Mouse (Mus musculus) bone marrow macrophage, adult 2 months (primary cell): ENCODE measurements around the gene Krtap13-1. TPM values are rescaled to one million over a fixed set of nuclear protein-coding genes. Genes with fewer than 3 reads are reported as not detected.

Source experiments
- H3K27ac ChIP-seq: 2 replicates; pipeline ENCODE4 v1.5.1; 2012; ENCODE audit warnings: low read depth, low read length; ENCODE audit not compliant: insufficient read depth
- H3K4me1 ChIP-seq: 2 replicates; pipeline ENCODE4 v1.6.1; 2012; ENCODE audit warnings: low read length; ENCODE audit not compliant: control insufficient read depth, insufficient read depth
- H3K4me3 ChIP-seq: 2 replicates; pipeline ENCODE4 v1.5.1; 2012; ENCODE audit warnings: mild to moderate bottlenecking, low read length, moderate library complexity; ENCODE audit not compliant: insufficient read depth
- CTCF ChIP-seq: IDR thresholded peaks from 2 replicates; pipeline ENCODE4 v1.5.1; 2012; ENCODE audit warnings: low read depth, mild to moderate bottlenecking, low read length, moderate library complexity
- POLR2A ChIP-seq: IDR thresholded peaks from 2 replicates; pipeline ENCODE4 v1.6.1; 2012; ENCODE audit warnings: mild to moderate bottlenecking, low read depth, low read length, borderline replicate concordance
- polyA plus RNA-seq: library from polyadenylated mRNA; stranded (reverse); fragments of >200 nt; gene quantifications from 2 replicates; pipeline ENCODE4 v1.2.4, GENCODE M21; 2012; ENCODE audit not compliant: missing spikeins, insufficient read depth, insufficient read length

Krtap13-1 gene
- polyA plus RNA-seq: not detected in 2 replicates

DNA sequence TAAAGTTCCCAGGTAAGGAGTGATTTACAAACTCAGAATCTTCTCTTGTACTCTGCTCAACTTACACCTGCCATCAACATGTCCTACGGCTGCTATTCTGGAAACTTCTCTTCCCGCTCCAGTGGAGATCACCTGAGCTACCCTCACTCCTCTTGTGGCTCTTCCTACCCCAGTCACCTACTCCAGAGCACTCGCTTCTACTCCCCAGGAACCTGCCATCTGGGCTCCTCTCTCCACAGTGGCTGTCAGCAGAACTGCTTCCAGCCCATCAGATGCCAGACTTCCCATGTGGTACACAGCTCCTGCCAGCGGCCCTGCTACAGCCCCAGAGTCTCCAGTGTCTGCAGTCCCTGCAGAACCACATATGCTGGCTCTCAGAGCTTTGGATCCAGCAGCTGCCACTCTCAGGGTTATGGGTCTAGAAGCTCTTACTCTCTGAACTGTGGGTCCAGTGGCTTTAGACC, at the start of gene Krtap13-1:
TSS of gene Krtap13-1 (plus strand) at position 51 of the 464 bp plus-strand sequence.
- Histone ChIP-seq H3K4me1 (no peaks in the 10 kb centered on the region), H3K4me3 (no peak within 1 kb of the TSS), H3K27ac (no peak within 1 kb of the TSS)
- TF ChIP-seq POLR2A (no peak), CTCF (no peak)

DNA sequence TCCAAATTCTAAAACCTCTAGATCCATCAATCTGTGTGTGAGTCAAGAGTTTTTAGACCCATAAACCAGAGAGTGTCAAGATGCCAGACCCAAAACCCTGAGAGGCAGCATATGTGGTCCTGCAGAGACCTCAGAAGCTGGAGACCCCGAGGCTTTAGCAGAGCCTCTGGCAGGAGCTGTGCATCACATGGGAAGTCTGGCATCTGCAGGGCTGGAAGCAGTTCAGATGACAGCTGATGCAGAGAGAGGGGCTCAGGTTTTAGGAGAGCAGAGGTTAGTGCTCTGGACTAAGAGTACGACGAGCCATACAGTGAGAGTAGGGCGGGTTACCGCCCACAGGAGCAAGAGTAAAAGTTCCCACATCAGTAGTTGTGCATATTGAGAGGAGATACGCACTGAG, 49.6 kb upstream of the Krtap13-1 start:
- H3K27ac ChIP-seq: no peak overlapping the region
- H3K4me1 ChIP-seq: no peaks in the 10 kb centered on the region
- TF ChIP-seq POLR2A (no peak), CTCF (no peak)
- H3K4me3 ChIP-seq: no peak overlapping the region

DNA sequence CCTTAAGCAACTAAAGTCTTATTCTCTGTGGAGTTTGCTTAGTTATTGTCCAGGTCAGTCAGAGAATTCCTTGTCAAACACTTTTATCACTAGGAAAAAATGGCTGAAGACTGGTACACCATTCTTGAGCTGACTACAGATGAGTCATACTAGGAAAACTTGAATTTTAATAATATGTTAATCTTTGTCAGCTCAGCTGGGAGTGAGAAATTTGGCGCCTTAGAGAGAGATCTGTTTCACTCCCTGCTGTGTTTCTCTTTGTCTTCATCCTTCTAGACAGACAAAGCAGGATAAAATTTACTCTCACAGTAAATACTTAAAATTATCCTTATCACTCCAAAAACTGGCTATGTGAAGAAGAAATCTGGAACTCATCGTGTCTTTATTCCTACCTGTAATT, 47.4 kb upstream of the Krtap13-1 start:
- Histone ChIP-seq H3K27ac (no peak overlapping the region), H3K4me3 (no peak overlapping the region), H3K4me1 (no peaks in the 10 kb centered on the region)
- TF ChIP-seq CTCF (no peak), POLR2A (no peak)

DNA sequence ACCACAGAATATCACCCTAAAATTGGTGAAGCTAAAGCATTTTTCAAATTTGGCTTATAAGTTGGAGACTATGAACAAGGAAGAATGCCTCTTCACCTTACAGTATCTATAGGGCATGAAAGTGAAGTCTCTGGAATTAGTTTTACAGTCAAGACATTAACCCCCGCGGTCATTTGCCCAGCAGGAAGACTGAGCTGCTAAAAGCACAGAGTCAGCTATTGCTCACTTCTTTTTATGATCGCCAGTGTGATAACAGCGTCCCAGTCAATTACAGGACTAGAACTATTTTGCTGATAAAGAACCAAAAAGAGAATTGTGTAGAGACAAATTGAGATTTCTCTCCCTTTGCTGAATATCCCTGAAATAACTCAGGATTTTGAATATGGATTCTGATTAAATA, 32.4 kb upstream of the Krtap13-1 start:
- TF ChIP-seq POLR2A (no peak), CTCF (no peak)
- no peak overlapping the region for H3K4me3 ChIP-seq
- no peaks in the 10 kb centered on the region for H3K4me1 ChIP-seq
- H3K27ac ChIP-seq: no peak overlapping the region

DNA sequence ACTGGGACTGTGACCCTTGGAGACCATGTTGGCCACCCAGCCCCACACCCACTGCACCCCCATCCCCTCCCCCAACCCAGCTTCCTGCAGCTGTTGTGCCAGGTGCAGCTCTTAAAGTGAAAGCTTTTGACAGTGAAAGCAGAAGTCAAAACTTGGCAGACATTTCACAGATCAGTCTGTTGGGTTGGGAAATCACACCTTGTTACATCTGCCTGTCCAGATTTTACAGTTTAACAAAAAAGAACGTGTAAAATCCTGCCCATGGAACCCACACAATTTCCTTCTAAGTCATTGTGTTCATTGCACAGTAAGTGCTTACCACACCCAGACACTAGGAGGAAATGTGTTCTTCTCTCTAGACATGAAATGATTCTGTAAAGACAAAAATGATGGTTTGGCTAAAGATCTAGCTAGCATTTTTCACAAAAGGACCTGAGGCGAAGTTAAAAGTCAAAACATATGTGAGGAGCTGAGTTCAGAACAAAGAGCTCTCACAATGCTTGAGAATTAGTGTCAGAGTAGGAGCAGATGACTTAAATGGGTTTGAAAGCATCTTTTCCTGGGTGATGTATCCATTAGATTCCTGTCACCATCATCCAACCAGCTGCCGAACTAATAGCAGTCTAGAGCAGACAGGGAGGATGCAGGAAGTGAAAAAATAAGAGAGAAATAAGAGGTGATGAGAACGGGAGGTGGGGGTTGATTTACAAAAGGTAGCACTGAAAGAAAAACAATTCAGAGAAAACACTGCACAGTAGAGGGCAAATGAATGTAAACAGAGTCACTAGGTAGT, 27.4 kb upstream of the Krtap13-1 start:
- H3K4me3 ChIP-seq: no peak overlapping the region
- H3K4me1 ChIP-seq: no peaks in the 10 kb centered on the region
- H3K27ac ChIP-seq: no peak overlapping the region
- no peak for TF ChIP-seq POLR2A
- TF ChIP-seq CTCF: no peak

GRCm38 (mm10) chr16:88707496-88708012, 21.1 kb upstream of the Krtap13-1 start, which contains the start of gene 2310061N02Rik:
2310061N02Rik (minus strand) TSS chr16:88707962.
- TF ChIP-seq CTCF (no peak), POLR2A (no peak)
- Histone ChIP-seq H3K4me1 (no peaks in the 10 kb centered on the region), H3K27ac (no peak within 1 kb of the TSS), H3K4me3 (no peak within 1 kb of the TSS)

- no peak for TF ChIP-seq CTCF
- no peak for TF ChIP-seq POLR2A
- Histone ChIP-seq H3K4me3 (no peak overlapping the region), H3K4me1 (no peaks in the 10 kb centered on the region), H3K27ac (no peak overlapping the region)
Observed at GRCm38 (mm10) chr16:88710757-88711156, 17.9 kb upstream of the Krtap13-1 start.

DNA sequence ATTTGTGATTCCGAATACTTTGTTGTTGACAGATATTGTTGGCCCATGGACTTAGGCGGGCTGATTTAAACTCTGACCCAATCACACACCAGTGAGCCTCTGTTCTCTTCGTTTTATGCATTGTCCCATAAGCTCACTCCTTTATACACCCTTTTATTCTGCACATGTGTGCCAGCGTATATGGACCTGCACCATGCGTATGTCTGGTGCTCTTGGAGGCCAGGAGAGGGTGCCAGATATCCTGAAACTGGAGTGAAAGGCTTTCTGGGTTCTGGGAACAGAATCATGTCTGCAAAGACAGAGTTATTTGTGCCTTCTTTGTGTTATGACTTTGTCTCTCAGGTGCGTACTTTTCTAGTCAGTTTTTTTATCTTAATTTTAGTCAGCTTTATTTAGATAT, 17.4 kb upstream of the Krtap13-1 start:
- TF ChIP-seq POLR2A (no peak), CTCF (no peak)

GRCm38 (mm10) chr16:88716549-88716948, 12.1 kb upstream of the Krtap13-1 start:
- no peak for TF ChIP-seq POLR2A
- TF ChIP-seq CTCF: no peak
- Histone ChIP-seq H3K4me3 (no peak overlapping the region), H3K4me1 (no peaks in the 10 kb centered on the region), H3K27ac (no peak overlapping the region)

More for the DNA sequence above, 17.4 kb upstream of the Krtap13-1 start:
- Histone ChIP-seq H3K4me3 (no peak overlapping the region), H3K4me1 (no peaks in the 10 kb centered on the region), H3K27ac (no peak overlapping the region)

DNA sequence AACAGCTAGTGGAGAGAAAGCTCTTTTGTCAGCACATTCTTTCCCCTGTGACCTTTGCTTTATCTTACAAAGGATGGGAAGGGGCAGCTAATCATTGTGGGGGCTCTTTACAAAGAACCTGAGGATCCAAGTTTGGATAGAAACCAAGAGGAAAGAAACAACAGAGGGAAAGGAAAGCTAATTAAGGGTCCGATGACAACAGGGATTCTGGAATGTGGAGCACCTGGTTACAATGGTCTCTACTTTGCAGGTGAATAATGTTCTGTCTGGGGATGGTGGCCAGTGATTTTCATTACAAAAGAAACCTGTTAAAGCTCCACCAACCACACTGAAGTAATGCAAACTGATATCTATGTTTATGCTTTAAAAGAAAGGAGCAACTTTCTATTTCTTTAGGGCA, 8.6 kb upstream of the Krtap13-1 start:
- Histone ChIP-seq H3K27ac (no peak overlapping the region), H3K4me1 (no peaks in the 10 kb centered on the region), H3K4me3 (no peak overlapping the region)
- TF ChIP-seq CTCF: no peak
- TF ChIP-seq POLR2A: no peak
